Mouse (Mus musculus) heart, adult 9 months (tissue): ENCODE data around the gene Olfr17.
"Not testable (repeated sequence)": the region's sequence is repeated elsewhere in the genome, so short reads cannot be mapped to it uniquely, and the experiment has no call there.

Experiments
- DNase-seq, 2 experiments: peaks; one replicate each; pipeline ENCODE4 v3.0.0; 2022; ENCODE audit warnings: low spot score in 2 of 2

Gene Olfr17

GRCm38 (mm10) chr7:107092920-107093319, at the start of gene Olfr17:
Gene Olfr17, plus strand, starts transcription at chr7:107093220.
- no peak for DNase-seq

DNA sequence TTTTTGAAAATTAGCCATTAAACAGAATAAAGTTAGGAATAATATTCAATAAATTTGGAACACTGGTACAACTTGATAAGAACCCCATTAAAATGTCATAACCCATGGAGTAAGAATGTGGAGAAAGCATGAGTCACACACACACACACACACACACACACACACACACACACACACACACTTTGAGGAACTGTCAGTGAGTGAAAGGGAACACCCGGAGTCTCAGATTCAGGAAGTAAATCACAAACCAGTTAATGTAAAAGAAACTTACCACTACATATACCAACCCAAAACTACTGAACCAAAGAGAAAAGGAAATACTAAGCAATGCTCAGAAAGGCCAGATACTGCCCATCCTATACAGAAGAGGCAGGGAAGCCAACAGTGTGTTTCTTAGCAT, 48.6 kb upstream of the Olfr17 start:
- DNase-seq = no peak

DNA sequence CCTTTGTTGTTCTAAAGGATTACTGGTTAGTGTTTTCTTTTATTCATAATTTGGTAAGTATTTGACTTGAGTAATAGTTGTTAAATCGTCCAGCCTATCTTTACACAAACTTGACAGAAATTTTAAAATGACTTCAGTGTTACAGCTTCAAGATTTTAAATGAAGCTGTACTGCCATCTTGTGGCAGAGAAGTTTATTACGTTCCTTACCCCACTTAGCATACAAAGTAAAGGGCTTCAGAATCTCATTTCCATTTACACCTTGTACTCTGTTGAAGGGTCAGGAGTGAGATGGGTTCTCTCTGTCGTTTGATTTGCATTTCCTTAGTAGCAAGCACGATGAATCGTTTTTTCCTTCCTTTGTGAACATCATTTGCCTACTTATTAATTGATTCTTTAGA, 47.2 kb upstream of the Olfr17 start:
- DNase-seq = no peak

- no peak for DNase-seq
Observed at GRCm38 (mm10) chr7:107047578-107047977, 45.4 kb upstream of the Olfr17 start.

DNA sequence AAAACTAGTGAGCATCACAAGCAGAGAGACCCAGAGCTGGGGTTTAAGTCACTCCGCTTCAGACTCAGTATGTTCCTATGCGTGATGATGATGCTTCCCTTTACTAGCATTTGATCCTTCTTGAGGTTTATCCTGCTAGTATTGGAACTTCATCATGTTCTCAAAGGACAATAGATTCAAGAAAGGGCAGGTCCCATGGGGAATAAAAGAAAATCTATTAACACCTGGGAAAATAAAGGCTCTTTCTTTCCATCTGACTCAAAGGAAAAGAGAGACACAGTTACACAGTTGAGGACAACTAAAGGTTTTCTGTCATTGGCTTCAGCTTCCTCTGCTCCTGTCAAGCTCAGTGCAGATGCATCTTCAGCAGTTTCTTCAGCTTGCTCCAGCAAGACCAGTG, 22.3 kb upstream of the Olfr17 start, which contains the start of gene Olfr714:
Gene Olfr714 (plus strand): TSS at position 301 of the 400 bp plus-strand sequence.
- DNase-seq = no peak

DNA sequence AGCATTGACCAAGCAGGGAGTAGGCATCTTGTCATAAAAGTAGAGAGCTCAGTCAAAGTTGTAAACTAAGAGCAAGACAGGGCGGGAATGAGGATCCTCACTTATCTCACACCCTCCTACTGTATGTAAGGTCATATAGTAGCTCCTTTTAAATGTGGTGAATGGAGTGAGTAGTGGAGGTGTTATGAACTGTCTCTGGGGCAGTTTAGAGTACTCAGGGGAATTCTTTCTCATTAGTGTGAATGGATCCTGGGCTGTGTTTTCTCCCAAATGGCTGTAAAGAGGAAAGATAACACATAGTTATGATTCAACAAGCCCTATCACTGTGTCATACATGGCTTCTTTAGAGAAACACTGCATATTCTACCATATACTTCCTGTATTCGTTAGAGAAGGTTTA, 17.2 kb downstream of the Olfr17 start, which contains the start of gene Olfr715b:
Gene Olfr715b (minus strand): TSS at position 101 of the 400 bp plus-strand sequence.
- DNase-seq = not testable (repeated sequence)

DNA sequence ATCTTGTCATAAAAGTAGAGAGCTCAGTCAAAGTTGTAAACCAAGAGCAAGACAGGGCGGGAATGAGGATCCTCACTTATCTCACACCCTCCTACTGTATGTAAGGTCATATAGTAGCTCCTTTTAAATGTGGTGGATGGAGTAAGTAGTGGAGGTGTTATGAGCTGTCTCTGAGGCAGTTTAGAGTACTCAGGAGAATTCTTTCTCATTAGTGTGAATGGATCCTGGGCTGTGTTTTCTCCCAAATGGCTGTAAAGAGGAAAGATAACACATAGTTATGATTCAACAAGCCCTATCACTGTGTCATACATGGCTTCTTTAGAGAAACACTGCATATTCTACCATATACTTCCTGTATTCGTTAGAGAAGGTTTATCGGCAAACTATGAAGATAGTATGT, 38.0 kb downstream of the Olfr17 start, which contains the start of gene Olfr715:
Gene Olfr715 (minus strand): TSS at position 101 of the 400 bp plus-strand sequence.
- not testable (repeated sequence) for DNase-seq

DNA sequence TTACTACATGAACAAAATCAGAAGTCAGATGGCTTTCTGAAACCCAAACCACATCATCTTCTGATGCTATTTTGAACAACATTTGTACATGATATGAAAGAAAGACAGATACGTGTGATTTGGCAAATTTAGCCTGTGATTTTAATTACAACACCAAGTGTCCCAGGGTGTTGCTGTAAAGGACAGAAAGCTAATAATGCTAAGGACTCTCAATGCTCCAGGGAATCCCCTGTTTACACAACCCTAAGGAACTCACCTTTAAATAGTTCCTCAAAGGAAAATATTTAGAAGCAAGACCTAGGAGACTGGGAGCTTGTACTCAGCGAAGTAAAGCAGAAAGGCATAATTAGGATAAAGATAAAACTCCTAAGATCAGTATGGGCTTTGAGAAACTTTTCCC, 45.0 kb downstream of the Olfr17 start, which contains the start of gene Olfr716:
Gene Olfr716 (plus strand): TSS at position 301 of the 400 bp plus-strand sequence.
- not testable (repeated sequence) for DNase-seq
